Mouse (Mus musculus): Measurements from ENCODE around the gene Gpsm1.

Gene Gpsm1

GRCm38 (mm10) chr2:26315072-26315924 lies at the start of gene Gpsm1:
Gene Gpsm1, plus strand, starts transcription at chr2:26315515.
- DNase-seq (ENCODE audit: low spot score in 2 of 2) = peak; percentile 86 to 88

DNA sequence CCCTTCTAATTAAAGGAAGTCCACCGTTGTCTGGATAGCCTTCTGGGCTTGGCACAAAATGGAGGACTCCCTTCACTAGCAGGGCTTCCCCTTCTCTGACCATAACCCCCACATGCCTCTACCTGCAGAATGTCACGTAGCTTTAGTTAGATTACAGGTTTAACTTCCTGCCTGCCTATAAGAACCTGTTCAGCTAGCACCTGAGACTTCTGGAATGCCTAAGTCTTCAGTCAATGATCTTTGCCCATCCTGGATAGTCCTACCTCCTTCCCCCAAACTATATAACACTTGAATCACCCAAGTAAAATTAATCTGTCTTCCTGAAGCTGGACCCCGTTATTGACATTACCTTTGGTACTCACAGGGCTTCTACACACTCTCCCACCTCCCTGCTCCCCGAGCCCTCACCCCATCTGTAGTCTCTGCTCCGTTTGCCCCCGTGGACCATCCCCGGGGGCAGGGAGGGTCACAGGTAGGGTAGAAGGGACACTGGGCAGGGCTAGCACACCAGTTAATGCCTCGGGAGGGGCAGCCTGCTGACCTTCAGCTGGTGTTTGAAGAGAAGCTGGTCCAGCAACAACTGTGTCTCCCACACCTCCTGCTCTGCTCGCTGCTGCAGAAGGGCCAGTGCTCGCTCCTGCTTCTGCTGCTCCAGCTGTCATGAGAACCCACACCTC lies 49.1 kb upstream of the Gpsm1 start:
- DNase-seq (ENCODE audit: low spot score in 2 of 2) = no peak

- no peak for DNase-seq (ENCODE audit: low spot score in 2 of 2)
Observed at GRCm38 (mm10) chr2:26268216-26268615, 47.1 kb upstream of the Gpsm1 start.

- no peak for DNase-seq (ENCODE audit: low spot score in 2 of 2)
Observed at GRCm38 (mm10) chr2:26273611-26274010, 41.7 kb upstream of the Gpsm1 start.

- no peak for DNase-seq (ENCODE audit: low spot score in 2 of 2)
Observed at GRCm38 (mm10) chr2:26279712-26280111, 35.6 kb upstream of the Gpsm1 start.

DNA sequence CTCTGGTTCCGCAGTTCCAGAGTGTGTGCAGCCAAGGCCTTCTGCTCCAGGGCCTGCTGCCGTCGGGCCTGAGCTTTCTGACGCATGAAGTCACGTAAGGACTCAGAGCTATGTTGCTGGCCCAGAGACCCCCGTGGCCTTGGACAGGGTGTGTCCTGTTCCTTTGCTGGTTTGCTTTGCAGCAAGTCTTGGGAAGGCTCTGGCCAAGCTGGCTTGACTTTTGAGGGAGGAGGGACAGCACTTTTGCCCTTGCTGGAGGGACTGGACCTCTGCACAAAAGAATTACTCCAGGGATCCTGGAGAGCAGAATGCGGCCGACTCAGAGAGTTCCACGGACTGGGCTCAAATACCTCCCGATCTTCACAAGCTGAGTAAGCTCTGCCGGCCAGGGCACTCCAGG lies 34.7 kb upstream of the Gpsm1 start:
- no peak for DNase-seq (ENCODE audit: low spot score in 2 of 2)

DNA sequence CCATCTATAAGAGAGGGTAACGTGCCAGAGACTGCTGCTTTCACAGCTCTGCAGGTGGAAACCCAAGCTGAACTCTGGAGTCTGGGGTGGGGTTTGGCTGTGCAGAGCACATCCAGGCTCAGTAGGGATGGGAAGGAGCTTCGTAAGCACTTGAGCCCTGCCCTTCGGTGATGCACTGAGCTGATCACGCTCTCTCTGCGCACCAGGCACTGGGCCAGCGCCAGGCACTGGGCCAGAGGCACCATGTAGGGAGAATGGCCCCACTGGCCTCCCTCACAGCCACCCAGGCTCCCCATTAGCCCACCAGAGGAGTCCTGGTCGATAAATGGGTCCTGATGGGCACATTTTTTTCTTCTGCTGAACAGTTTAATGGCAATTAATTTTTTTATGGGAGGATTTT lies 29.5 kb upstream of the Gpsm1 start:
- no peak for DNase-seq (ENCODE audit: low spot score in 2 of 2)

- no peak for DNase-seq (ENCODE audit: low spot score in 2 of 2)
Observed at GRCm38 (mm10) chr2:26286391-26286790, 28.9 kb upstream of the Gpsm1 start.

GRCm38 (mm10) chr2:26290133-26290532 lies 25.2 kb upstream of the Gpsm1 start:
- no peak for DNase-seq (ENCODE audit: low spot score in 2 of 2)

DNA sequence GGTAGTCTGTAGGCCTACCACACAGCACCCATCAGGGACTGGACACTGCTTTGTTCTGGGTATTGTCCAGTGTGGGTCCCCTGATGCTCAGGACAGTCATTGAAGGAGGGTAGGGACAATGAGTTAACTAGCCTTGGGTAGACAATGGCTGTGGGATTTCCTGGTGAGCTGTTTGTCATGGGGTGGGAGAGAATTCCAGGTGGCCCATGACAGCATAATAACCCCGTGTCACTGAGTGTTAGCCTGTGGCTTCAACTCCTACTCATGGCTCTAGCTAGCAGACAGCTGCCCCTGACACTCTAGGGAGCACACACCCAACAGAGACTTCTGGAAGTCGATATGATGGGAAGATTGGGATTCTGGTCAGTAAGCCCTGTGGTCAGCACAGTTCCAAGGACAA lies 20.9 kb upstream of the Gpsm1 start, which contains the start of gene Ccdc187:
TSS of gene Ccdc187 (minus strand) at position 101 of the 400 bp plus-strand sequence.
- DNase-seq (ENCODE audit: low spot score in 2 of 2) = no peak

DNA sequence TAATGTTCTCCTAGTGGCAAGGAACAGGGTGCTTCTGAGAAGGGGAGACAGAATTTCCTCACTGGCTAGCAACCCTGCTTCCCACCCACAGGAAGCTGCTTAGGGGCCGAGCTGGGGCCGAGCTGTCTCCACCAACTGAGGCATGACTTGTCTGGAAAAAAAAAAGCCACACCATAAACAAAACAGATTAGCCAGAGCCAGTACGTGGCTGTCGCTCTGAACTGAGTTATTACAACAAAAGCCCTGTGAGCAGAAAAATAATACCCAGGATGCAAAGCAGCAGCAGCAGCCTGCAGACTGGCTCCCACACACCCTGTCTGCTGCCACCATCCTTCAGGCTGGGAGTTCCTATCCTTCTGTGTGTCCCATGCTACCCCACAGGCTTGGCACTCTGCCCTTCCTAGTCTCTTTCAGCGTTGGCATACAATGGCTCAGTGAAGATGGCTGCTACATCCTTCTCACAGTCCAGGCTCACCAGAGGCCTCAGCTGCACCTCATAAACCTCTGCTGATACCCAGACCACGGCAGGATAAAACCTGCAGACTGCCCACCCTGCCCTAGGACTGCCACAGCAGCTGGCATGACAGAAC lies 18.6 kb upstream of the Gpsm1 start:
- DNase-seq (ENCODE audit: low spot score in 2 of 2) = no peak

- DNase-seq (ENCODE audit: low spot score in 2 of 2) = no peak
Observed at GRCm38 (mm10) chr2:26298208-26298855, 17.0 kb upstream of the Gpsm1 start.

- no peak for DNase-seq (ENCODE audit: low spot score in 2 of 2)
Observed at GRCm38 (mm10) chr2:26298856-26299230, 16.5 kb upstream of the Gpsm1 start.

- DNase-seq (ENCODE audit: low spot score in 2 of 2) = no peak
Observed at GRCm38 (mm10) chr2:26299336-26299735, 16.0 kb upstream of the Gpsm1 start.

GRCm38 (mm10) chr2:26300161-26300807 lies 15.0 kb upstream of the Gpsm1 start:
- no peak for DNase-seq (ENCODE audit: low spot score in 2 of 2)

DNA sequence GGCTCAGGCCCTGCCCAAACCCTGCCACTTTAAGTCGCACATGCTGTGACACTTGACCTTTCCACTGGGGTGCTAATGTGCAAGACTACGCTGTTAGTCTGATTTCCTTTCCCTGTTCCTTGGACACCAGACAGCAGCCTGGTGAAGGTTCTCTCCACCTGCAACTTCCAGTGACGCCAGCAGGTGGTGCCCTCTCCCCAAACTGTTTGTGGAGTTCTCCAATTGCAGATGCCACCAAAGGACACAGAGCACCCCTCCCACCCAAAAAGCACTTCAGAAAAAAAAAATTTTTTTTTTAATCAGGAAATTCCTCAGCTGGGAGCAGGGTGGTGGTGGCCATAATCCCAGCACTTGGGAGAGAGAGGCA lies 14.5 kb upstream of the Gpsm1 start:
- peak; percentile 80 to 87 for DNase-seq (ENCODE audit: low spot score in 2 of 2)

- DNase-seq (ENCODE audit: low spot score in 2 of 2) = no peak
Observed at GRCm38 (mm10) chr2:26302005-26302503, 13.3 kb upstream of the Gpsm1 start.

- DNase-seq (ENCODE audit: low spot score in 2 of 2) = no peak
Observed at GRCm38 (mm10) chr2:26304711-26305110, 10.6 kb upstream of the Gpsm1 start.

DNA sequence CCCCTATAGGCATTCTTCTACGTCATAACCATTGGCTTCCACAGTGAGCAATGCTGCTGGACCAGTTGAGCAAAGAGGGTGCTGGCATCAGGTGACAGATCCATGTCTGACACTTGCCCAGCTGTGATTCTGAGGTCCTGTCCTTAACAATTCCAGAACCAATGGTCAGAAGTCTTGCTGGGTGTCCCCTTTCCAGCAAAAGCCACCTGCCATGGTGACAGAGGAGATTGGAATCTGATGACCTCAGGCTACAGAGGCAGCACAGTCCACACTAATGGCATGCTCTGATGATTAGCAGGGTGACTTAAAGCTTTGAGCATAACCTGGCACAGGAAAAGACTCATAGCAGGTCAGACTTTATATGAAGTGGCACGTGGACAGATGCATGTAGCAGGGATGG lies 9.8 kb upstream of the Gpsm1 start:
- DNase-seq (ENCODE audit: low spot score in 2 of 2) = no peak

GRCm38 (mm10) chr2:26306702-26307101 lies 8.6 kb upstream of the Gpsm1 start:
- DNase-seq (ENCODE audit: low spot score in 2 of 2) = no peak

DNA sequence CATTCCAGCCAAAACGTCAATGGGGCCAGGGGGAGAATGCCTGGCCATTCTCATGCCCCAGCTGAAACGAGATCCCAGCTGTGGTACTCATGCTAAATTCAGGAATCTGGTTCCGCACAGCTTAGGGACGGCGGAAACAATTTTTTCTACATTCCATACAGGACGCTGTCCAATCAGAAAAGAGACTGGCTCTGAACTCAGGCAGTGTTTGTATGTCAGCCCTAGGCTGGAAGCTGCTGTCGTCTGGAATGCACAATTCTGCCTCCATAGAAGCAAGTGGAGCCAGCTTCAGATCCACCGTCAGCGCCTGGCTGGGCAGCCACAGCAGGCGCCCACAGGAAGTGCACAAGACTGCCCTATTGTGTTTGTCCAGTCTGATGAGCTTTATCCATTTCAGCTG lies 5.6 kb upstream of the Gpsm1 start:
- DNase-seq (ENCODE audit: low spot score in 2 of 2) = no peak

- DNase-seq (ENCODE audit: low spot score in 2 of 2) = no peak
Observed at GRCm38 (mm10) chr2:26311936-26312335, 3.4 kb upstream of the Gpsm1 start.

Data from urinary bladder, postnatal 4 days (tissue).